ENCODE assay signal across 43 mouse cellular contexts in the genomic region with DNA sequence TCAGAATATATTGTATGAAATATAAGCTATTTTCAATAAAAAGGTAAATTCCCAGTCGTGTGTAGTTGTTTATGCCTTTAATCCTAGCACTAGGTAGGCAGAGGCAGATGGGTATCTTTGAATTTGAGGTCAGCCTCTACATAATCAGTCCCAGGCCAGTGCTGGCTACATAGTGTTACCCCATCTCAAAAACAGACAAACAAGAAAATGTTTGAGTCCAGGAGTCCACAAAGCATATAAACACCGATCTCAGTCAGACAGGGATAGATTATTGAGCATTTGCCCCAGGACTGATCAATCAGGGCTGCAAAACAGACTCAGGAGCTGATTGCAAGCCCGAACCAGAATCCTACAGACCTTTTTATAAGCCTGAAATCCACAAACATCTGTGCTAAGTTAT. TPM values are rescaled to one million over a fixed set of nuclear protein-coding genes. Genes with fewer than 3 reads are reported as not detected.
"Had no signal": no experiment of that assay in that cellular context is flagged by ENCODE, and none has a peak within 500 bp of the region (broad histone marks: within the 10 kb centered on the region; RNA-seq: fewer than 3 reads in every experiment).

No protein-coding gene starts in this region.

- H3K4me3 ChIP-seq: heart, embryonic 10.5 days; heart, embryonic 12.5 days; heart, embryonic 13.5 days; heart, embryonic 15.5 days; hindbrain, embryonic 10.5 days; hindbrain, embryonic 12.5 days; hindbrain, embryonic 13.5 days; hindbrain, embryonic 15.5 days; intestine, embryonic 15.5 days; kidney, embryonic 15.5 days; layer of hippocampus, adult 2 months had no signal

- H3K9ac ChIP-seq: heart, embryonic 12.5 days; heart, embryonic 13.5 days; heart, embryonic 15.5 days; hindbrain, embryonic 12.5 days; hindbrain, embryonic 13.5 days; hindbrain, embryonic 14.5 days; hindbrain, embryonic 15.5 days; intestine, embryonic 15.5 days; kidney, embryonic 15.5 days had no signal

- H3K9me3 ChIP-seq: heart, embryonic 10.5 days; heart, embryonic 12.5 days; heart, embryonic 13.5 days; heart, embryonic 15.5 days; hindbrain, embryonic 10.5 days; hindbrain, embryonic 12.5 days; hindbrain, embryonic 13.5 days; hindbrain, embryonic 15.5 days; intestine, embryonic 15.5 days; kidney, embryonic 15.5 days had no signal

- H3K36me3 ChIP-seq: heart, embryonic 10.5 days; heart, embryonic 12.5 days; heart, embryonic 13.5 days; heart, embryonic 15.5 days; hindbrain, embryonic 10.5 days; hindbrain, embryonic 12.5 days; hindbrain, embryonic 13.5 days; hindbrain, embryonic 15.5 days; intestine, embryonic 15.5 days; kidney, embryonic 15.5 days had no signal

- H3K27ac ChIP-seq: heart, embryonic 10.5 days; heart, embryonic 13.5 days; heart, embryonic 15.5 days; hindbrain, embryonic 10.5 days; hindbrain, embryonic 12.5 days; hindbrain, embryonic 13.5 days; hindbrain, embryonic 14.5 days; hindbrain, embryonic 15.5 days; hindbrain, postnatal 0 days; intestine, embryonic 15.5 days; kidney, embryonic 15.5 days; kidney, postnatal 0 days; layer of hippocampus, adult 2 months had no signal

- ATAC-seq: hindbrain, embryonic 16.5 days; hindbrain, postnatal 0 days; inflammation-experienced regulatory T-cells, adult 6 months; intestine, embryonic 15.5 days; intestine, embryonic 16.5 days; intestine, postnatal 0 days had no signal

- H3K4me2 ChIP-seq: heart, embryonic 11.5 days; heart, embryonic 12.5 days; heart, embryonic 13.5 days; heart, embryonic 15.5 days; hindbrain, embryonic 12.5 days; hindbrain, embryonic 13.5 days; hindbrain, embryonic 14.5 days; hindbrain, embryonic 15.5 days; intestine, embryonic 15.5 days; kidney, embryonic 15.5 days had no signal

- DNase-seq: heart, postnatal 10 days; heart, postnatal 14 days; heart, postnatal 36 days; heart, postnatal 4 days; kidney, adult 11 months; kidney, adult 18-20 months; kidney, adult 2 months; kidney, adult 8-10 months; kidney, adult 9 months; kidney, postnatal 10 days; kidney, postnatal 14 days; kidney, postnatal 25 days; kidney, postnatal 36 days; kidney, postnatal 4 days; layer of hippocampus, adult 9-11 months; layer of hippocampus, postnatal 36 days had no signal

- H3K4me1 ChIP-seq: heart, embryonic 10.5 days; heart, embryonic 12.5 days; heart, embryonic 13.5 days; heart, embryonic 15.5 days; hindbrain, embryonic 10.5 days; hindbrain, embryonic 12.5 days; hindbrain, embryonic 13.5 days; hindbrain, embryonic 15.5 days; intestine, embryonic 15.5 days; kidney, embryonic 15.5 days had no signal

- H3K27me3 ChIP-seq: hindbrain, embryonic 15.5 days; intestine, embryonic 15.5 days; kidney, embryonic 15.5 days had no signal

RNA-seq across cellular contexts. Expression of a gene that starts 49.1 kb away (rescaled TPM):
- total RNA-seq: heart, adult 8-10 months; heart, postnatal 10 days; heart, postnatal 14 days; heart, postnatal 25 days; heart, postnatal 36 days; heart, postnatal 4 days; hematopoietic stem cell, adult 5-6 weeks; hindbrain, postnatal 0 days; layer of hippocampus, postnatal 25 days had no signal
- polyA plus RNA-seq: heart, embryonic 10.5 days; heart, embryonic 11.5 days; heart, embryonic 12.5 days; heart, embryonic 13.5 days; heart, embryonic 16.5 days; intestine, embryonic 14.5 days; intestine, embryonic 15.5 days; intestine, embryonic 16.5 days; kidney, adult 2 months; kidney, embryonic 16.5 days; kidney, postnatal 0 days; large intestine, adult 2 months had no signal
